Mouse (Mus musculus) midbrain, embryonic 13.5 days (tissue): ENCODE data around the gene Far1. TPM values are rescaled to one million over a fixed set of nuclear protein-coding genes. Genes with fewer than 3 reads are reported as not detected.
A peak's percentile ranks its signal among the peaks of the same experiment; 100 is the strongest.

ENCODE experiments used
- ATAC-seq: fragments of 200-750 bp; cut with Nextera tagmentation; 2 replicates; pipeline ENCODE4 v1.8.0; 2017; ENCODE audit warnings: mild to moderate bottlenecking, moderate TSS enrichment, moderate library complexity
- H3K27ac ChIP-seq: fragments of 300-500 bp; sonication (generic); 2 replicates; pipeline ENCODE4 v1.5.1; 2015; ENCODE audit warnings: inconsistent platforms, mild to moderate bottlenecking, moderate library complexity
- H3K27me3 ChIP-seq: fragments of 300-500 bp; sonication (generic); 2 replicates; pipeline ENCODE4 v1.6.1; 2015; ENCODE audit warnings: mild to moderate bottlenecking, inconsistent platforms
- H3K36me3 ChIP-seq: fragments of 300-500 bp; sonication (generic); 2 replicates; pipeline ENCODE4 v1.6.1; 2015; ENCODE audit warnings: mild to moderate bottlenecking, inconsistent platforms
- H3K4me1 ChIP-seq: fragments of 300-500 bp; sonication (generic); replicated peaks from 2 replicates; pipeline ENCODE4 v1.6.1; 2015; ENCODE audit warnings: inconsistent platforms
- H3K4me2 ChIP-seq: fragments of 300-500 bp; sonication (generic); replicated peaks from 2 replicates; pipeline ENCODE4 v1.6.1; 2015; ENCODE audit warnings: moderate library complexity, mild to moderate bottlenecking, inconsistent platforms
- H3K4me3 ChIP-seq: fragments of 300-500 bp; sonication (generic); replicated peaks from 2 replicates; pipeline ENCODE4 v1.5.1; 2015; ENCODE audit warnings: mild to moderate bottlenecking, inconsistent platforms
- H3K9ac ChIP-seq: fragments of 300-500 bp; sonication (generic); replicated peaks from 2 replicates; pipeline ENCODE4 v1.6.1; 2015; ENCODE audit warnings: mild to moderate bottlenecking, inconsistent platforms
- H3K9me3 ChIP-seq: fragments of 300-500 bp; sonication (generic); 2 replicates; pipeline ENCODE4 v1.6.1; 2016; ENCODE audit warnings: mild to moderate bottlenecking, inconsistent platforms
- WGBS: fragments of 180-500 bp; shearing (Covaris S2); methylation state at CpG from one replicate; pipeline ENCODE4 v1.1.7; 2015; 5-methylcytosine and 5-hydroxymethylcytosine counted together
- polyA plus RNA-seq: library from polyadenylated mRNA; unstranded; fragments of >200 nt; fragmentation: Nextera tagmentation; extraction: Ambion mirVana; gene quantifications from 2 replicates; pipeline ENCODE4 v1.2.1, GENCODE M21; 2015

Far1 gene
- polyA plus RNA-seq, result 70.3 and 74.5 TPM in 2 replicates

GRCm38 (mm10) chr7:113513286-113513962, at the start of gene Far1:
Gene Far1 (plus strand): TSS chr7:113513834.
- Histone ChIP-seq H3K4me3 (peak within 1 kb of the TSS; percentile 96), H3K27me3 (peaks cover 6% of the 10 kb centered on the region; the same call in 1 of the 2 replicates), H3K27ac (peak within 1 kb of the TSS; percentile 96), H3K4me2 (peak within 1 kb of the TSS; percentile 93), H3K9me3 (no peaks in the 10 kb centered on the region), H3K4me1 (peaks cover 24% of the 10 kb centered on the region), H3K9ac (peak within 1 kb of the TSS; percentile 93), H3K36me3 (no peaks in the 10 kb centered on the region)
- ATAC-seq, result peak; percentile 99
- WGBS, result under 1% methylated on average over 68 of the region's 71 CpGs

DNA sequence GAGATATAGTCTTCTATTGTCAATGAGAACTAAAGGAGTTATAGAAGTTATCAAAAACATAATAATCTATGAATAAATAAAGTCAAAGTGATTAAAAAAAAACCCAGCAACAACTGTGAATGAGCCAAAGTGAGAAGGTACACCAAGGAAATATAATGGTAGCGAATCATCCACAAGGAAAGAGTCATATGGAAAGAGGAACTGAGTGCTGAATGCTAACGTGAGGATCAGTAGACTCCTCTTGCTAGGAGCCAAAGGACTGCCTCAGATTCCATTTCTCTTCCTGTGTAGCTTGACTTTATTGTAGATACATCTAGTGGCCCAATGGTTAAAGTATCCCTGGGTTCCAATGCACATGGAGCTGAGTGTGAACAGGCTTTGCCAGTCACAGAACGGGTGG, 45.3 kb upstream of the Far1 start:
- Histone ChIP-seq H3K9ac (no peak overlapping the region), H3K27ac (no peak overlapping the region), H3K9me3 (no peaks in the 10 kb centered on the region), H3K4me3 (no peak overlapping the region), H3K36me3 (no peaks in the 10 kb centered on the region), H3K27me3 (no peaks in the 10 kb centered on the region), H3K4me1 (no peaks in the 10 kb centered on the region), H3K4me2 (no peak overlapping the region)
- ATAC-seq, result no peak
- 89% methylated on average over 3 of the region's 3 CpGs for WGBS

DNA sequence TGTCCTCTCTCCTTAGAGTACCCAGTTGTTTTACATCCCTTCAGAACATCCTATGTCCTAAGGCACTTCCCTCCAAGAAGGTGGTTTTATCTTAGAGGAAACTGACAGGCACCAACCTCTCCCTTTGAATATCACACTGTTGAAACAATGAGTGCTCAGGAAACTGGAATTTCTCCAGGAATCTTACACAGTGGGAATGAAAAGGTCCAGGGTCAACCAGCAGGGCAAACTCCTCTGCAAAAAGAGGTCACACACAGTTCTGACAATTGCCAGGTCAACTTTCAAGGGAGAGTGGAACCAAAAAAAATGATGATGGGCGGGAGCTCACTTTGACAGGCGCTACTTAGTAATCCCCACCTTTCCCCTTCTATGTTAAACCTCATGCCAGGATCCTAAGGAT, 43.0 kb upstream of the Far1 start:
- no peak for ATAC-seq
- no peak overlapping the region for H3K9ac ChIP-seq
- no peaks in the 10 kb centered on the region for H3K36me3 ChIP-seq
- 91% methylated on average over 2 of the region's 2 CpGs for WGBS
- H3K4me2 ChIP-seq, result no peak overlapping the region
- H3K9me3 ChIP-seq, result no peaks in the 10 kb centered on the region
- no peaks in the 10 kb centered on the region for H3K27me3 ChIP-seq
- H3K27ac ChIP-seq, result no peak overlapping the region
- H3K4me1 ChIP-seq, result no peaks in the 10 kb centered on the region
- no peak overlapping the region for H3K4me3 ChIP-seq

DNA sequence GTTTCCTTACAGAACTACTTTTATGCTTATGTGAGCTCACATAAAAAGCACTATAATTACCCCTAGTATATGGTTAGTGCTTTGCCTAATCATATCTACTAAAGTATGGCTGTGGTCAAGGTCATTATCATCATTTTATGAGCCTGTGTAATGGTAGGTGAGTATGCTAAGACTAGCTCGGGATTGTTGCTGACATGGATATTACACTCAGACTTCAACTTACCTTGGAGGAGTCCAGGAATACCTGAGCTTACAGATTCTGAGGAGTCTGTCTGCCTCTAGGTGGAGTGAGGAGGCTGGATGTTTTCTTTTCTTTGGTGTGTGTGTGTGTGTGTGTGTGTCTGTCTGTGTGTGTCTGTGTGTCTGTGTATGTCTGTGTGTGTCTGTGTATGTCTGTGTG, 42.0 kb upstream of the Far1 start:
- Histone ChIP-seq H3K9ac (no peak overlapping the region), H3K27me3 (no peaks in the 10 kb centered on the region), H3K27ac (no peak overlapping the region), H3K4me3 (no peak overlapping the region), H3K4me1 (no peaks in the 10 kb centered on the region), H3K36me3 (no peaks in the 10 kb centered on the region), H3K4me2 (no peak overlapping the region), H3K9me3 (no peaks in the 10 kb centered on the region)
- WGBS, result 81% methylated on average over 1 of the region's 1 CpGs
- ATAC-seq, result no peak

- H3K9ac ChIP-seq, result no peak overlapping the region
- no peaks in the 10 kb centered on the region for H3K27me3 ChIP-seq
- H3K9me3 ChIP-seq, result no peaks in the 10 kb centered on the region
- H3K4me2 ChIP-seq, result no peak overlapping the region
- no peak for ATAC-seq
- WGBS, result 87% methylated on average over 2 of the region's 2 CpGs
- no peaks in the 10 kb centered on the region for H3K4me1 ChIP-seq
- H3K36me3 ChIP-seq, result no peaks in the 10 kb centered on the region
- H3K4me3 ChIP-seq, result no peak overlapping the region
- no peak overlapping the region for H3K27ac ChIP-seq
Measured at GRCm38 (mm10) chr7:113495792-113496191, 17.8 kb upstream of the Far1 start.

- Histone ChIP-seq H3K4me3 (no peak overlapping the region), H3K36me3 (no peaks in the 10 kb centered on the region), H3K27ac (no peak overlapping the region), H3K9ac (no peak overlapping the region), H3K4me1 (no peaks in the 10 kb centered on the region), H3K27me3 (no peaks in the 10 kb centered on the region), H3K9me3 (no peaks in the 10 kb centered on the region), H3K4me2 (no peak overlapping the region)
- ATAC-seq, result no peak
- 92% methylated on average over 3 of the region's 3 CpGs for WGBS
Measured at GRCm38 (mm10) chr7:113498413-113498812, 15.2 kb upstream of the Far1 start.

GRCm38 (mm10) chr7:113499821-113500220, 13.8 kb upstream of the Far1 start:
- WGBS, result 91% methylated on average over 6 of the region's 6 CpGs
- no peaks in the 10 kb centered on the region for H3K27me3 ChIP-seq
- no peak overlapping the region for H3K9ac ChIP-seq
- ATAC-seq, result no peak
- no peaks in the 10 kb centered on the region for H3K9me3 ChIP-seq
- no peak overlapping the region for H3K4me2 ChIP-seq
- no peaks in the 10 kb centered on the region for H3K36me3 ChIP-seq
- H3K4me1 ChIP-seq, result no peaks in the 10 kb centered on the region
- H3K27ac ChIP-seq, result no peak overlapping the region
- H3K4me3 ChIP-seq, result no peak overlapping the region

GRCm38 (mm10) chr7:113502453-113502852, 11.2 kb upstream of the Far1 start:
- 75% methylated on average over 3 of the region's 3 CpGs for WGBS
- no peaks in the 10 kb centered on the region for H3K4me1 ChIP-seq
- H3K27ac ChIP-seq, result no peak overlapping the region
- H3K36me3 ChIP-seq, result no peaks in the 10 kb centered on the region
- H3K9ac ChIP-seq, result no peak overlapping the region
- H3K27me3 ChIP-seq, result no peaks in the 10 kb centered on the region
- no peaks in the 10 kb centered on the region for H3K9me3 ChIP-seq
- H3K4me3 ChIP-seq, result no peak overlapping the region
- no peak for ATAC-seq
- H3K4me2 ChIP-seq, result no peak overlapping the region

DNA sequence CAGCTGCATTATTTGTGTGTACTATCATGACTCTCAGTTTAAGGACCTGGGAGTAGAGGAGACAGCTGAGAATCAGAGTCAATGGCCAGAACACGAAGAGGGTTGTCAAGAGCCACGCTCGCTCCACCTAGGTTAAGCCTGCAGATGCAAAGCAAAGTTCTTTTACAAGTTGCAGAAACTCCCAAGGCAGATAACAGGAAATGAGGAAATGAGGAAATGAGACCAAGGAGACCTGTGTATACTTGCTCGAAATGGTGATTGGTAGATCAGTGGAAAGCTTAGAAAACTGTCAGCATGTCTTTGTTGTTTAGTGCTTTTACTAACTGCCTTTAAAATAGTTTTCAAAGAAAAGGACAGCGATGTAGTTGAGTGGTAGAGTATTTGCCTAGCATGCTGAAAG, 8.6 kb upstream of the Far1 start:
- H3K27me3 ChIP-seq, result no peaks in the 10 kb centered on the region
- no peak for ATAC-seq
- no peaks in the 10 kb centered on the region for H3K4me1 ChIP-seq
- H3K4me2 ChIP-seq, result no peak overlapping the region
- H3K27ac ChIP-seq, result no peak overlapping the region
- H3K4me3 ChIP-seq, result no peak overlapping the region
- WGBS, result 85% methylated on average over 5 of the region's 5 CpGs
- no peaks in the 10 kb centered on the region for H3K36me3 ChIP-seq
- no peaks in the 10 kb centered on the region for H3K9me3 ChIP-seq
- no peak overlapping the region for H3K9ac ChIP-seq

DNA sequence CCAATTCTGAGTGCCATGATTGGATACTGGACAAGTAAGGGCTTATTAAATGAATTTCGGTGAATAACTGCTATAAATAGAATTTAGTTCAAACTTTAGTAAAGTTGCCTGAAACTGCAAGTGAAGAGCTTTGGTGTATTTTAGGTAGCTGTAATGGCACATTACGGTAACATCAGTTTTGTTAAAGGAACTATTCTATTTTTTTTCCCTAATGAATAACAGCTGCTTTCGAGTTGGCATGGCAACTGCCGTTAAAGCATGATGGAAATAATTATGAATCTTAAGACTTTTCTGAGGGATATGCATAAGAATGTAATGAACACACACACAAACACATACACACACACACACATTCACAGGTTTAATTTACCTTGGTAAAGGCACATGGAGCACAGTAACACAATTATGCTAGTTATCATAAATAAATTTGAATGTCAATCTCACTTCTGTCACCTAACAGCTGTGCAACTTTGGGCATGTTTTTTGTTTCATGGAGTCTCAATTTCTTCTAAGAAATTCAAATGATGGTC, 8.1 kb upstream of the Far1 start:
- Histone ChIP-seq H3K27me3 (no peaks in the 10 kb centered on the region), H3K9me3 (no peaks in the 10 kb centered on the region), H3K4me3 (no peak overlapping the region), H3K4me1 (no peaks in the 10 kb centered on the region), H3K4me2 (no peak overlapping the region), H3K36me3 (no peaks in the 10 kb centered on the region), H3K9ac (no peak overlapping the region), H3K27ac (no peak overlapping the region)
- ATAC-seq, result no peak
- 90% methylated on average over 4 of the region's 4 CpGs for WGBS

GRCm38 (mm10) chr7:113507846-113508245, 5.8 kb upstream of the Far1 start:
- Histone ChIP-seq H3K27me3 (peaks cover 6% of the 10 kb centered on the region; the same call in 1 of the 2 replicates), H3K4me3 (no peak overlapping the region), H3K9me3 (no peaks in the 10 kb centered on the region), H3K4me2 (no peak overlapping the region), H3K27ac (no peak overlapping the region), H3K36me3 (no peaks in the 10 kb centered on the region), H3K9ac (no peak overlapping the region), H3K4me1 (peaks cover 4% of the 10 kb centered on the region)
- no peak for ATAC-seq
- 49% methylated on average over 3 of the region's 3 CpGs for WGBS

DNA sequence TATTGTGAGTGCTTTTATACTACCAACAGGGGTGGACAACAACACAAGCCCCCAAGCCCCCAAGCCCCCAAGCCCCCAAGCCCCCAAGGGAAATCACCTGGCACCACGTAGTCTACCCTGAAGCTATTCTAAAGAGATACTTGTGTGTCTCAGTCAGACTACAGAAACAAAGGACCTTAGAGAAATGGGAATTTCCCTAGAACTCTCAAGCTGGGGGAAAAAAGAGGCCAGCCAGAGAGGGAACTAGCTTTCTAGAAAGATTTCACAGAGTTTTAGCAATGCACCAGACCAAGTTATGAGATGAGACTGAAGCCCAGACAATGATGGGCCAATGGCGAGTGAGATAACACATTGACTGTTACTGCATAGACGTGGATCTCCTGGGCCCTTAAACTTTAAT, 2.2 kb upstream of the Far1 start:
- H3K4me3 ChIP-seq, result no peak overlapping the region
- no peak for ATAC-seq
- H3K36me3 ChIP-seq, result no peaks in the 10 kb centered on the region
- H3K9me3 ChIP-seq, result no peaks in the 10 kb centered on the region
- H3K27ac ChIP-seq, result no peak overlapping the region
- no peak overlapping the region for H3K9ac ChIP-seq
- peaks cover 6% of the 10 kb centered on the region; the same call in 1 of the 2 replicates for H3K27me3 ChIP-seq
- H3K4me1 ChIP-seq, result peaks cover 24% of the 10 kb centered on the region
- WGBS, result 84% methylated on average over 3 of the region's 3 CpGs
- H3K4me2 ChIP-seq, result no peak overlapping the region
